Mouse (Mus musculus): ENCODE measurements at regions not wholly inside any gene's neighbourhood (a gene's known extent, or its start where the extent isn't known, plus 50 kb on each side); places are given as distances from the start of the nearest gene placed in this dataset.

- TF ChIP-seq CTCF (IDR thresholded peaks at IDR 0.05; ENCODE audit: low read depth, low read length) (no peak), POLR2A (IDR thresholded peaks at IDR 0.05; ENCODE audit: borderline replicate concordance, low read depth, low read length) (no peak)
These were observed 321.7 kb upstream of the Spred2 start for GRCm38 (mm10) chr11:19602496-19602895.

Measured in bone marrow macrophage, adult 2 months (primary cell).